Mouse (Mus musculus): Measurements from ENCODE around the gene Aldh1a2. TPM values are rescaled to one million over a fixed set of nuclear protein-coding genes. Genes with fewer than 3 reads are reported as not detected.

Gene Aldh1a2
- polyA plus RNA-seq, 1 experiment, result 0.02 TPM

DNA sequence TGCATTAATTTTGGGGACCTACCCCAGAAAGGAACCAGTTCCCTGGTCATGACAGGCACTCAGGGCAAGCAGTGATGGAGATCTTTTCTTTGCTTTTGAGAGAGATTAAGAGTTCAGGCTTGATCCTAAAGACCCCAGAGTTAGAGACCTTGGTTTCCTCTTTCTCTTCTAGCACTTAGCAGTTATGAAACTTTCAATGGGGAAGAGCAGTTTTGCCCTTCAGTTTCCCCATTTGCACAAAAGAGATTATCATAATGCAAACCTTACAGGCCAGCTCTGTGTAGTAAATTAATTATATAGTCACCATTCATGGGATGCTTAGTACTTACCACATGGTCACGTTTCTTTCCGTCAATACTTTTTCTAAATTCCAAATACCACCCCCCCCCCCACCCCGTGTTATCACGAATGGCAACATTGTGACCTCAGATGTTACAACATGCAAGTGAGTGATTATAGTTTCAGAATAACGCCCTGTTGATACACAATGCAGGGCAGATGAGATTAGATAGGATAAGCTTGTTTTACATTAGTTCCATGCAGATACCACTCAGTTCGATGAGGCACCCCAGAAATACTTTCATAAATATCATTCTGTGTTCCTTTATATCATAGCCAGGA is 36.2 kb upstream of the Aldh1a2 start:
- TF ChIP-seq MYOG (IDR thresholded peaks at IDR 0.05; ENCODE audit: control insufficient read depth in 1 of 3, insufficient read depth in 1 of 3, insufficient read length in 2 of 3, low read depth in 2 of 3) (no peak), POLR2AphosphoS2 (IDR thresholded peaks at IDR 0.05; ENCODE audit: insufficient read length, low read depth) (no peak), TCF3 (IDR thresholded peaks at IDR 0.05; ENCODE audit: insufficient read length, low read depth) (no peak), SRF (IDR thresholded peaks at IDR 0.05; ENCODE audit: control insufficient read depth, insufficient read length, low read depth) (no peak), USF1 (IDR thresholded peaks at IDR 0.05; ENCODE audit: low read depth) (no peak), POLR2A (IDR thresholded peaks at IDR 0.05; ENCODE audit: insufficient read length, low read depth) (no peak), MAX (IDR thresholded peaks at IDR 0.05; ENCODE audit: low read depth) (no peak), MYOD1 (IDR thresholded peaks at IDR 0.05; ENCODE audit: control insufficient read depth in 1 of 3, insufficient read length in 2 of 3, low read depth in 2 of 3) (no peak), REST (IDR thresholded peaks at IDR 0.05; ENCODE audit: insufficient read depth, insufficient read length) (no peak)
- H3ac ChIP-seq (ENCODE audit: control insufficient read depth, insufficient read length), result no peak overlapping the region
- H3K27me3 ChIP-seq (ENCODE audit: control insufficient read depth, insufficient read depth, insufficient read length), result no peaks in the 10 kb centered on the region
- no peaks in the 10 kb centered on the region for H3K36me3 ChIP-seq (ENCODE audit: control insufficient read depth, insufficient read depth)
- no peak overlapping the region for H3K4me3 ChIP-seq
- H3K4me2 ChIP-seq (ENCODE audit: low read depth), result no peak overlapping the region
- no peaks in the 10 kb centered on the region for H3K79me2 ChIP-seq (ENCODE audit: control insufficient read depth, insufficient read depth)

DNA sequence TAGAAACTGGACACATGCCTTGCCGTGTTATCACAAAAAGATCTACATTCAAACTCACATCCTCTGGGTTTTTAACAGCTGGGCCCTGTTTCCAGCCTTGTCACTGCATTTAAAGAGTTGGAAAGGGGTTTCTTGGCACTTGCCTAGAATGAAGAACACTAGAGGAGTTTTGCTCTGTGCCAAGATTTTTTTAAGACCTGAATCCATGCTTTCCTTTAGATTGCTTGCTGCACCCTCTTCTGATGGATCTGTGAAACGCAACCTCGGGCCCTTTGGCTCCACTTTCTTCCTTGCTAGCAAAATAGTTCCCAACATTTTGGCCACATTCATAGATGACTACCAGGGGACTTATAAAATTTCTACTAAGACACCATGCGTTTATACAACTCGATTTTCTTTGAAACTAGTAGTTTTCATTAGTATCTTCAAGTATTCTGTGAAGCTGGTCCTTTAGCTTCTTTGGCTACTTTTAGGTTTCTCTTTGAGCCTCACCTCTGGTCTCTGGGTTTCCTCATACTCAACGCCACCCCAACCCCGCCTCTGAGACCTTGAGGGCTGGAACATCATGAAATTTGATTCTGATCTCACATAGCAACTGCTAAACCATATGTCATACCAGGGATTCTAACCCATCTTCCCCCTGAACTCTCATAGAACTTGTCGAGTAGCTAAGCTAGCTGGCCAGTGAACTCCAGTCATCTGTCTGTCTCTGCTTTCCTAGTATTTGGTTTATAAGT is 35.5 kb upstream of the Aldh1a2 start:
- no peaks in the 10 kb centered on the region for H3K27me3 ChIP-seq (ENCODE audit: control insufficient read depth, insufficient read depth, insufficient read length)
- no peak overlapping the region for H3K4me2 ChIP-seq (ENCODE audit: low read depth)
- no peak overlapping the region for H3ac ChIP-seq (ENCODE audit: control insufficient read depth, insufficient read length)
- H3K4me3 ChIP-seq, result no peak overlapping the region
- no peak for TF ChIP-seq CEBPB (IDR thresholded peaks at IDR 0.05; ENCODE audit: insufficient read depth, poor library complexity, severe bottlenecking)
- TF ChIP-seq REST (IDR thresholded peaks at IDR 0.05; ENCODE audit: insufficient read depth, insufficient read length), result no peak
- TF ChIP-seq POLR2A (IDR thresholded peaks at IDR 0.05; ENCODE audit: insufficient read length, low read depth), result no peak
- H3K79me2 ChIP-seq (ENCODE audit: control insufficient read depth, insufficient read depth), result no peaks in the 10 kb centered on the region
- no peaks in the 10 kb centered on the region for H3K36me3 ChIP-seq (ENCODE audit: control insufficient read depth, insufficient read depth)

DNA sequence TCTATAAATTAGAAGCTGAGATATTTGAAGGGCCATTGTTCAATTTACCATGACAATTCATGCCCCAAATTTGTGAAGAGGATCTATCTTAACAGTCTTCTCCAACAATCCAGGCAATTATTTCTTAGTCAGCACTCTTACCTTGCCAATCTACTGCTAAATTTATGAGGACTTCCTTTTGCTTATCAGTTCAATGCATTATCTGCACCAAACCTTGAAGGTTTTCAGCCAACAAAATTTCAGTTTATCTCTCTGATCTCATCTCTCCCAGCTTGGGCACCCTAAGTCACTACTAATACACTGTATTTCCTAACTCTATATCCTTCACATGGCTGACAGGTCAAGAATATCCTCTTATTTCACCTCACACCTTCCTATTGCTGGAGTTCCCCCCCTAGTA is 30.3 kb upstream of the Aldh1a2 start:
- Histone ChIP-seq H3K36me3 (ENCODE audit: control insufficient read depth, insufficient read depth) (no peaks in the 10 kb centered on the region), H3ac (ENCODE audit: control insufficient read depth, insufficient read length) (no peak overlapping the region), H3K4me2 (ENCODE audit: low read depth) (no peak overlapping the region), H3K4me3 (no peak overlapping the region), H3K79me2 (ENCODE audit: control insufficient read depth, insufficient read depth) (no peaks in the 10 kb centered on the region), H3K27me3 (ENCODE audit: control insufficient read depth, insufficient read depth, insufficient read length) (no peaks in the 10 kb centered on the region)
- TF ChIP-seq MAX (IDR thresholded peaks at IDR 0.05; ENCODE audit: low read depth), result no peak
- no peak for TF ChIP-seq POLR2A (IDR thresholded peaks at IDR 0.05; ENCODE audit: insufficient read length, low read depth)
- TF ChIP-seq POLR2AphosphoS2 (IDR thresholded peaks at IDR 0.05; ENCODE audit: insufficient read length, low read depth), result no peak
- no peak for TF ChIP-seq USF1 (IDR thresholded peaks at IDR 0.05; ENCODE audit: low read depth)
- no peak for TF ChIP-seq TCF3 (IDR thresholded peaks at IDR 0.05; ENCODE audit: insufficient read length, low read depth)
- TF ChIP-seq MYOG (IDR thresholded peaks at IDR 0.05; ENCODE audit: control insufficient read depth in 1 of 3, insufficient read depth in 1 of 3, insufficient read length in 2 of 3, low read depth in 2 of 3), result no peak
- no peak for TF ChIP-seq E2F4 (IDR thresholded peaks at IDR 0.05; ENCODE audit: insufficient read depth)
- no peak for TF ChIP-seq MYOD1 (IDR thresholded peaks at IDR 0.05; ENCODE audit: control insufficient read depth in 1 of 3, insufficient read length in 2 of 3, low read depth in 2 of 3)
- no peak for TF ChIP-seq CEBPB (IDR thresholded peaks at IDR 0.05; ENCODE audit: insufficient read depth, poor library complexity, severe bottlenecking)
- TF ChIP-seq REST (IDR thresholded peaks at IDR 0.05; ENCODE audit: insufficient read depth, insufficient read length), result no peak

DNA sequence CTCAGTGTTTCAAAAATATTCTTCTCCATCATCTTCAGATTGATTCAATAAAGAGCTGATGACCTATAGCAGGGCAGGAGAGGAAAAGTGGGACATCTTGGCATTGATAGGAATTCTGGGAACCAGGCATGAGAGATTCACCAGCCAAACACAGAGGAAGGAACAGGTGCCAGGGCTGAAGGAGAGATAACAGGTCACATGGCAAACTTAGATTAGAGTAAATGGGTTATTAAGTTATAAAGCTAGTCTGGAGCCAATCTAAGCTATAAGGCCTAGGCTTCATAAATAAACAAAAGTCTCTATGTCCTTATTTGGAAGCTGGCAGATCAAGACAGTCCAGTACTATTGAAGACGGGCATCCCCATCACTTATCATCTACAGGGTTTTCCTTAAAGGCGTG is 29.8 kb upstream of the Aldh1a2 start:
- Histone ChIP-seq H3K27me3 (ENCODE audit: control insufficient read depth, insufficient read depth, insufficient read length) (no peaks in the 10 kb centered on the region), H3ac (ENCODE audit: control insufficient read depth, insufficient read length) (no peak overlapping the region), H3K36me3 (ENCODE audit: control insufficient read depth, insufficient read depth) (no peaks in the 10 kb centered on the region), H3K79me2 (ENCODE audit: control insufficient read depth, insufficient read depth) (no peaks in the 10 kb centered on the region), H3K4me3 (no peak overlapping the region), H3K4me2 (ENCODE audit: low read depth) (no peak overlapping the region)
- TF ChIP-seq POLR2A (IDR thresholded peaks at IDR 0.05; ENCODE audit: insufficient read length, low read depth) (no peak), SRF (IDR thresholded peaks at IDR 0.05; ENCODE audit: control insufficient read depth, insufficient read length, low read depth) (no peak), MAX (IDR thresholded peaks at IDR 0.05; ENCODE audit: low read depth) (no peak), CEBPB (IDR thresholded peaks at IDR 0.05; ENCODE audit: insufficient read depth, poor library complexity, severe bottlenecking) (no peak), POLR2AphosphoS2 (IDR thresholded peaks at IDR 0.05; ENCODE audit: insufficient read length, low read depth) (no peak), MYOD1 (IDR thresholded peaks at IDR 0.05; ENCODE audit: control insufficient read depth in 1 of 3, insufficient read length in 2 of 3, low read depth in 2 of 3) (no peak), TCF3 (IDR thresholded peaks at IDR 0.05; ENCODE audit: insufficient read length, low read depth) (no peak), TCF12 (IDR thresholded peaks at IDR 0.05; ENCODE audit: insufficient read depth, poor library complexity, severe bottlenecking) (no peak), USF1 (IDR thresholded peaks at IDR 0.05; ENCODE audit: low read depth) (no peak), MYOG (IDR thresholded peaks at IDR 0.05; ENCODE audit: control insufficient read depth in 1 of 3, insufficient read depth in 1 of 3, insufficient read length in 2 of 3, low read depth in 2 of 3) (no peak), E2F4 (IDR thresholded peaks at IDR 0.05; ENCODE audit: insufficient read depth) (no peak), REST (IDR thresholded peaks at IDR 0.05; ENCODE audit: insufficient read depth, insufficient read length) (no peak)

DNA sequence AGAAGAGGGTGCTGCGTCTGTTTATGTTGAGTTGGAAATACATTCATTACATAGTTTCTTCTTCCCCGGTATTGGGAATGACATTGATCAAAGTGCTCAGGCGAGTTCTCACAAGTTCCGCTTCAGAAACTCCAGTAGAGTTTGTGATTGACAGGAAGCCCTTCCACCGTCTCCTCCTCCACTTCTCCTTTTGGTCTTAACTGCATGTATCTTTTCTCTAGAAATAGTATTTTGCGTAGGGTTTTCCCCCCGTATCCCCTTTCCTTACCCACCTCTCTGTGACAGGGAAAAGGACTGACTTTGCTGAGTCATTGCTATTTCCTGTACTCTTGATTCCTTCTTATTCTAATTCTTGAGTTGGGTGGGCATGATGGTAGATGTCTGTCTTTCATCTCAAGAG is 28.2 kb upstream of the Aldh1a2 start:
- no peak overlapping the region for H3K4me3 ChIP-seq
- no peak overlapping the region for H3ac ChIP-seq (ENCODE audit: control insufficient read depth, insufficient read length)
- H3K4me2 ChIP-seq (ENCODE audit: low read depth), result no peak overlapping the region
- H3K36me3 ChIP-seq (ENCODE audit: control insufficient read depth, insufficient read depth), result no peaks in the 10 kb centered on the region
- TF ChIP-seq POLR2A (IDR thresholded peaks at IDR 0.05; ENCODE audit: insufficient read length, low read depth), result no peak
- TF ChIP-seq MAX (IDR thresholded peaks at IDR 0.05; ENCODE audit: low read depth), result no peak
- TF ChIP-seq REST (IDR thresholded peaks at IDR 0.05; ENCODE audit: insufficient read depth, insufficient read length), result no peak
- no peak for TF ChIP-seq E2F4 (IDR thresholded peaks at IDR 0.05; ENCODE audit: insufficient read depth)
- TF ChIP-seq TCF3 (IDR thresholded peaks at IDR 0.05; ENCODE audit: insufficient read length, low read depth), result no peak
- TF ChIP-seq POLR2AphosphoS2 (IDR thresholded peaks at IDR 0.05; ENCODE audit: insufficient read length, low read depth), result no peak
- no peaks in the 10 kb centered on the region for H3K27me3 ChIP-seq (ENCODE audit: control insufficient read depth, insufficient read depth, insufficient read length)
- H3K79me2 ChIP-seq (ENCODE audit: control insufficient read depth, insufficient read depth), result no peaks in the 10 kb centered on the region
